Mouse (Mus musculus) liver, adult 2 months (tissue): Measurements from ENCODE around the gene Rasal1.

Experiments
- CTCF ChIP-seq: fragments of 200-500 bp; IDR thresholded peaks from 2 replicates; pipeline ENCODE4 v1.5.1; 2011; ENCODE audit warnings: low read depth, low read length, control low read depth
- POLR2A ChIP-seq: fragments of 200-500 bp; IDR thresholded peaks from 2 replicates; pipeline ENCODE4 v1.6.1; 2011; ENCODE audit warnings: low read length, control low read depth; ENCODE audit not compliant: insufficient read depth; ENCODE audit errors: extremely low read depth

GRCm38 (mm10) chr5:120609246-120609775 lies 39.3 kb upstream of the Rasal1 start:
- TF ChIP-seq CTCF (no peak), POLR2A (no peak)
